Mouse (Mus musculus): Measurements from ENCODE around the gene Dars2.

GRCm38 (mm10) chr1:161063351-161063750 is 7.1 kb downstream of the Dars2 start:
- no peak for TF ChIP-seq CTCF (IDR thresholded peaks at IDR 0.05; ENCODE audit: control insufficient read depth, insufficient read depth, low read length)
- TF ChIP-seq POLR2A (IDR thresholded peaks at IDR 0.05; ENCODE audit: borderline replicate concordance, control insufficient read depth, low read depth, low read length) = no peak
